Mouse (Mus musculus): ENCODE data around the gene Fh1.

Gene Fh1

GRCm38 (mm10) chr1:175623656-175624055 is 1.8 kb downstream of the Fh1 start:
- CTCF ChIA-PET = no interaction called here

- CTCF ChIA-PET = no interaction called here
Observed at GRCm38 (mm10) chr1:175619814-175620431, 5.5 kb downstream of the Fh1 start, which contains the start of gene Kmo. Gene Kmo, plus strand, starts transcription at chr1:175620381.

GRCm38 (mm10) chr1:175614992-175615391 is 10.4 kb downstream of the Fh1 start:
- CTCF ChIA-PET = no interaction called here

- CTCF ChIA-PET = no interaction called here
Observed at GRCm38 (mm10) chr1:175608708-175609107, 16.7 kb downstream of the Fh1 start.

- CTCF ChIA-PET = no interaction called here
Observed at GRCm38 (mm10) chr1:175607838-175608585, 17.4 kb downstream of the Fh1 start.

GRCm38 (mm10) chr1:175607308-175607707 is 18.1 kb downstream of the Fh1 start:
- CTCF ChIA-PET = no interaction called here

DNA sequence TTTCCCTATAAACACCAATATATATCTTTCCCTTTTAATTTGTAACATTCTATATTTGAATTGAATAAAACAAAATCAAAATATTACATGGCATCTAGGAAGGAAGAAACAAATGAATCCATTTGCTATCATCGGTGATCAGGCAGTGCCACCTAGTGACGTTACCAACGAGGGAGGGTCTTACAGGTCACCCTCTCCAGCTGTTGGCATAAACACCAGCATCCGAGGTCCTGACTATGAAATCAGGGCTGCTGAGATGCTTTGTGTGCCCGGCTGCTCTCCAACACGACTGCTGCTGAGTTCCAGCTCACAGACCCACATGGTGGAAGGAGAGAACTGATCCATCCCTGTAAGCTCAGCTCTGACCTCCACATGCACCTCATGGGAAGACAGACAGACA is 22.0 kb downstream of the Fh1 start:
- CTCF ChIA-PET = no interaction called here

DNA sequence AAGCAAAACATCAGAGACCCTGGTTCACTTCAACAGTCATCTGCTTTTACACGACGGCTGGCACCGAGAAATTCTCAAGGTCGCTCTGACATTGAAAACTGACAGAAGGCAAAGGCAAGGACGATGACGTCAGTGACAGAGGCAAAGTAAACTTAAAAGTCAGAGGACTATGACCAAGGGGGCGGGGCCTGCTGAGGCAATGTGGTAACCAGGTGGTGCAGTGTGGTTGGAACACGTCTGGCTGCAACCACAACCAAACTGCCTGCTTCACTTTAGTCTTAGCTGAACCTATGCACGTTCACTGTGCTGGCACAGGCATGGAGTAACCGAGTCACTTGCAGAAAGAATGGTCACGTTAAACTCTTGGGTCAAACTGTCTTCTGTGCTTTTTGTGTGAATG is 23.2 kb downstream of the Fh1 start:
- CTCF ChIA-PET = no interaction called here

GRCm38 (mm10) chr1:175592832-175593231 is 32.6 kb downstream of the Fh1 start:
- CTCF ChIA-PET = no interaction called here

DNA sequence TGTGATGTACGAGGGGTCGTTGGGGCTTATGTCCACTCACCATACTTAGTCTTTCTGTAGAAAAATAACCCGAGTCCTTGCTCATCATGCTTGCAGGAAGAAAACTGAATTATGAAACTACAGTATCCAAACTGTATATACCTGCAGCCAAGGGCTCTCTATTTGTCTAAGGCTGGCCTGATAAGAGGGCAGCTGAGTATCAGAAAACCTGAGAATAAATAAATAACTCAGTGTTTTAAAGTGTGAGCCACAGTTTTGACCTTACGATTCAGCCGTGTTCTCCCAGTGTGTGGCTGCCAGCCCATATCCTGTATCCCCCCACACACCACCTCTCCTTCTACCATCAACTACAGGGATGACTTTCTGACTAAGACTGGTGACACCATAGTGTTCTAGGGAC is 38.8 kb downstream of the Fh1 start:
- CTCF ChIA-PET = no interaction called here

- CTCF ChIA-PET = no interaction called here
Observed at GRCm38 (mm10) chr1:175585267-175585666, 40.2 kb downstream of the Fh1 start.

- CTCF ChIA-PET = no interaction called here
Observed at GRCm38 (mm10) chr1:175582799-175583198, 42.6 kb downstream of the Fh1 start.

DNA sequence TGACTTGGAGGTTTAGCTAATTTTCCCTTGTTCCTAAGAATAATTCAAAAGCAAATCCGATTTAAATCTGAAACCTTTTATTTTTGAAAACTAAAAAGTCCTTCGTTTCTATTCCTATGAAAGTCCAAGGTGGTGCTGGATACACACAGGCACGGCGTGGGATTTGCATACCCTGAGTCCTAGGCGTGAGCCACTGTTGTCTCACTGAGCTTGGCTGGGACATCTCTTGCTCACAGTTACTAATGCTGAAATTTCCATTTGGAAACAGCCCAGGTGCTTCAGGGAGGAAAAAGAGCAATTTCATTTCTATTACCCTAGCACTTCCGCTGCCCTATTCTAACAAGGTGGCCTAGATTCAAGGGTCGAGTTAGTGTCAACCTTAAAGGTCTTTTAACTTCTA is 45.1 kb downstream of the Fh1 start:
- CTCF ChIA-PET = no interaction called here

GRCm38 (mm10) chr1:175579598-175580235 is 45.7 kb downstream of the Fh1 start:
- CTCF ChIA-PET = no interaction called here

- CTCF ChIA-PET = no interaction called here
Observed at GRCm38 (mm10) chr1:175578425-175579096, 46.9 kb downstream of the Fh1 start.

DNA sequence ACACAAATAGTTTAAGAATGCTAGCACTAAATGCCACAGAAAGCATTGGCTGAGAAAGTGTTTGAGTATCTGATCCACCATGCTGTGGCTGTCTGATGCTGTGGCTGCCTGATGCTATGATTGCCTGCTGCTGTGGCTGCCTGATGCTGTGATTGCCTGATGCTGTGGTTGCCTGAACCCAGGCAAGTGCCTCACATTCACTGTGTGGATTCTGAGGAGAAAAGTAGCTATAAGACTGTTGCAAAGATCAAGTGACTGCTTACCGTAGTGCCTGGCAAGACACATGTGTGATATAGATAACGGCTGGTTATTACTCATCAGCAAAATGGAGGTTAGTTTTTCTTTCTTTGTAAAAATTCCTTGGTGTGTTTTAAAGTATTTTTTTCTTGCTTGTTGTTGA is 51.3 kb downstream of the Fh1 start:
- CTCF ChIA-PET = no interaction called here

DNA sequence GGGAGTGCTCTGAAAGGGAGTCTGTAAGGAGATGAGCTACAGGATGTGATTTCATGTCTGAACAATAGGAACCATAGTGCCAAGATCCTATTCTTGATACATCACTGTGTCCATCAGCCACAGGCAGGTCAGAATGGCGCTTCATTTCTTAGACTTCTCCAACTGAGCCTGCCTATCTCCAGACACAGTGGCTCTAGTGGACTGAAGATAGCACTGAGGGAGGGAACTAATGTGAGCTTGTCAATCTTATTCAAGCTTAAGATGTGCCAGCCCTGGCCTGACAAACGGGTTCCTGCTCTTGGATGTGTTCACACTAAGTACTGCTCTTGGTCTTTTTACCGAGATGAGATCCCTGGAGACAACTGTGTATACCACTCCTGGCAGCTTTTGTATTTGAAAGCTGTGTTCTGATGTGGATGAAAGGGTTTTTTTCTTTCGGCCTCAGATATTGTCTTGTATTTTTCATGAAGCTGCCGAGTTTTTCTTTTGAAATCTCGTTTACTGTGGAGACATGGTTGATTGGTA is 59.8 kb downstream of the Fh1 start:
- CTCF ChIA-PET = no interaction called here

DNA sequence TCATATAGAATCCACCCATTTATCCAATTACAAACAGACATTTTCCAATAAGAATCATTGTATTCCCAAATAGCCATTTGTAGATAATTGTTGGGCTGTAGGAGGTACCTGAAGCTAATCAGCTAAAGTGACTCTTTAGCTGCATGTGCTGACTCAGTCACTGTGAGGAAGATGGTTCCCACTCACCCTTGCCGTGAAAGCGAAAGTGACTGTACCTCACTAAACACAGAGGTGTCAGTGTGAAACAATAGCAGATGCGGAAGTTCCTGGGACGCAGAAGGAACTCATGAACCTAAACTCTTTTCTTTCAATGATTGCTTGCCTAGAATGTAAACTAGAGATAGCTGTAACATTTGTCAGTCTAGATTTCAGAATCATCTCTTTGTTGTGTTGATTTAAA is 61.1 kb downstream of the Fh1 start:
- CTCF ChIA-PET = no interaction called here

DNA sequence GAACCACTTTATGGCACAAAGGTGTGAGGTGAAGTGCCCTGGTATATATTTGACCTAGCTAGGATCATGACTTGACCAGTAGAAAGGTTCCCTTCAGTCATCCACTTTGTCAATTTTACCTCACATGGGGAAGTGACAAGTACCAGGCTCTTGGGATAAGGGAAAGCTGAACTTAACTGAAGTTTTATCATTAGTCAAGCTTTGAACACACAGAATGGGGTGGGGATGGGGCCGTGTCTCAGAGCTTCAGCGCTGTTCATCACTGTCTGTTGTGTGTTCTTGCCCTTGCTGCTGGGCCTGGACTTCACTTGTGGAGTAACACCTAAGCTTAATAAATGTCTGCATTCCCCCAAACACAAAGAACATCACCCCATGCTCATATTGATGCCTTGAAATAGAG is 63.1 kb downstream of the Fh1 start:
- CTCF ChIA-PET = no interaction called here

GRCm38 (mm10) chr1:175561806-175562205 is 63.6 kb downstream of the Fh1 start:
- CTCF ChIA-PET = no interaction called here

DNA sequence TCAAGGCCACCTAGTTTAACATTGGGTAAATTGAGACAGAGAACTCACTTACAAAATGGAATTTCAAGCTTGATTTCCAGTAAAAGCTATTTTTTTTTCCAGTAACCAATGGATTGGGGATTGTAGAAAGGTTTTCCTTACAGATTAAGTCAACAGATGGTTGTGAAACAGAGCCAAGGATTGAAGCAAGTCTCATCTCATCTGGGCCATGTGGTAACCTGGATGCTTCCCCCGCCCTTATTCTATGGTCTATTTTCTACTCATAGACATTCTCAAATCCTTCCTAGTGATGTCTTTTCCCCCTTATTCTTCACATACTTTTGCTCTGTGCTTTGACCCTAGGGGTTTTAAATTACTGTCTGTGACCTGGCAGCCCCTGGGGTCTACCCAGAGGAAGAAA is 70.8 kb downstream of the Fh1 start:
- CTCF ChIA-PET = interaction anchor here (0.5 kb wide), 1 partner anchor 17 kb away, joined by 6 read pairs; no protein-coding TSS in a partner anchor

DNA sequence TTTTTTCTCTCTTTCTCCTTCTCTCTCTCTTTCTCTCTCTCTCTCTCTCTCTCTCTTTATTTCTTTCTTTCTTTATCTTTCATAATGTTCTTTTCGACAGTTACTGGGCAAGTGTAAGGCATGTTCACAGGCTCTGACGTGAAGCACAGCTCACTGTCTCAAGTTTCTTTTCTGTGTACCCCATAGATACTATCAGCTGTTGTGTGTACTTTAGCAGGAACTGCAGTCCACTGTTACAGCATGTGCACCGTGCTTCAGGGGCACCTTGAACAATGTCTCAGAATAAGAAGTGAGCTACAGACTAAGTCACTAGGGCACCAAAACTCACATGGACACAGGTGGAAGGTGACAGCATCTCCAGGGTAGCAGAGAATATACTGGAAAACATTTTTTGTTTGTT is 73.0 kb downstream of the Fh1 start:
- CTCF ChIA-PET = no interaction called here

GRCm38 (mm10) chr1:175550586-175550985 is 74.8 kb downstream of the Fh1 start:
- CTCF ChIA-PET = no interaction called here
